Mouse (Mus musculus): ENCODE results near the gene 3110082I17Rik.

DNA sequence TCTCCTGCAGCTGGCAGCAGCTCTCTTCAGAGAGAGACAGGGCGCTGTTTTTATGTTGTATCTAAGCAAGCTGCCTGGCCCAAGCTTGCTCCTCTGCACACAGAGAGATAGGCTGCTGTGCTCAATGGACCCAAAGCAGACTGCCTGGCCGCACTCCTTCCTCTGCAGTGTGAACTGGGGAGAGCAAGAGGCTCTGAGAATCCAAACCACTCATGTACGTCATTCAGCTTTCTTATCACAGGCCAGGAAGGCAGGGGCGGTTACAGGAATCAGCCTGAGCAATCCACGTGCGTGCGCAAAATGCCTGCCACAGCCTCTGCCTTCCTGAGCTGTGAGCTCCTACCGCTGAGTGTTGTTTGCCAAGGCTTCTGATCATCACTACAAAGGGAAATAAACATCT is 77.6 kb downstream of the 3110082I17Rik start:
- TF ChIP-seq CTCF (conservative IDR thresholded peaks at IDR 0.05; ENCODE audit: insufficient read depth, insufficient read length, low read depth, low read length) (no peak; the same call in 1 of the 2 replicates), POLR2A (IDR thresholded peaks at IDR 0.05; ENCODE audit: low read depth, low read length) (peak; percentile 59)
